Mouse (Mus musculus): ENCODE data around the gene Lat2. TPM values are rescaled to one million over a fixed set of nuclear protein-coding genes. Genes with fewer than 3 reads are reported as not detected.

Lat2 gene
- polyA plus RNA-seq, 1 experiment from 2014 or later = 1.3 TPM

DNA sequence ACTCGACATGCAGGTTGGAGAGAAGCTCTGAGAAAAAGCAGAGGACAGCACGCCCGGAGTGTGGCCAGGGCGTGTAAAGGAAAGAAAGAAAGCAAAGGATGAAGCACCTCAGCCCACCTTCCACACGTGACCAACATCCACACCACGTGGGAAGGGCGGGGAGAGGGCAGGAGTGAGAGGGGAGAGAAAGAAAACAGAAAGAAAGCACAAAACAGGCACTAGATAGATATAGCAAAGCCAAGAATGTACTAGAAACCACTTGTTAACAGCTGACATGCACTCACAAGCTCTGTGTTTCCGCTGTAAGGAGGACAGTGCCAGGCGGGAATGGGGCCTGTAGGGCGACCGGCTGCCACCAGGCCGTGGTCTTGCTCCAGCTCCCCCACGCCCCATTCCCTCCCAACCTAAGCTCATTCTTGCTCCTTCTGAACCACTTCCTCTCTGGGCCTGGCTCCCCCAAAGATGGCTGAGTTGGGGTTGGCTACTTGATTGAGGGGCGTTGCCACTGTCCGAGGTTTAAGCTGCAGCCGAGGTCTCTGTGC, 6.3 kb upstream of the Lat2 start:
- Histone ChIP-seq H3K27ac (replicated peaks; ENCODE audit: low read depth, low read length) (no peak overlapping the region), H3K9ac (ENCODE audit: low read length) (no peak overlapping the region), H3K4me2 (ENCODE audit: low read depth, severe bottlenecking) (no peak overlapping the region), H3K4me3 (ENCODE audit: low read depth, low read length) (no peak overlapping the region), H3K27me3 (ENCODE audit: control insufficient read depth, insufficient read depth, low read length) (no peaks in the 10 kb centered on the region), H3K36me3 (ENCODE audit: control insufficient read depth, insufficient read depth, low read length) (peaks cover 56% of the 10 kb centered on the region), H3K4me1 (ENCODE audit: control insufficient read depth, insufficient read depth, low read length) (no peaks in the 10 kb centered on the region), H3K9me3 (ENCODE audit: control insufficient read depth, low read length) (no peaks in the 10 kb centered on the region)
- WGBS = 94% methylated on average over 16 of the region's 16 CpGs
- ATAC-seq (ENCODE audit: insufficient number of reproducible peaks, low FRiP score, low TSS enrichment, low read depth) (no peak), DNase-seq (ENCODE audit: low spot score) (no peak)

DNA sequence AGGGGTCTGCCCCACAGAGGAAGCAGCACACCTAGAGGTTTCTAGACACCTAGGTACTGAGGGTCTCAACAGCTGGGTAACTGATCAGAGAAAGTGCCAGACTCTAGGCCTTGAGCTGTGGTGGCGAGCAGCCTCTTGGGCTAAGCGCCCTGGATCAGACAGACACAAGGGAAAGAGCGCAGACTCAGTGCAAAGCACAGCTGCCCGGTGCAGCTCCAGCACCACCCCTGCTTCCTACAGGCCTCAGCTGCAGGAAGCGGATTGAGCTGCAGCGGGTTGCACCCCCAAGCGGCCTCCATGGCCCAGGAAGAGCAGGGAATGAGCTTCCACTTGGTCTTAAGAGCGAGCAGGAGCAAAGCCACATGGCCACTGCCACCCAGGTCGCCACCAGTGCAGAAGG, 5.6 kb upstream of the Lat2 start:
- ATAC-seq (ENCODE audit: insufficient number of reproducible peaks, low FRiP score, low TSS enrichment, low read depth) (no peak), DNase-seq (ENCODE audit: low spot score) (no peak)
- peaks cover 50% of the 10 kb centered on the region for H3K36me3 ChIP-seq (ENCODE audit: control insufficient read depth, insufficient read depth, low read length)
- H3K4me1 ChIP-seq (ENCODE audit: control insufficient read depth, insufficient read depth, low read length) = no peaks in the 10 kb centered on the region
- 94% methylated on average over 9 of the region's 9 CpGs for WGBS
- no peak overlapping the region for H3K4me3 ChIP-seq (ENCODE audit: low read depth, low read length)
- no peak overlapping the region for H3K4me2 ChIP-seq (ENCODE audit: low read depth, severe bottlenecking)
- H3K27me3 ChIP-seq (ENCODE audit: control insufficient read depth, insufficient read depth, low read length) = no peaks in the 10 kb centered on the region
- H3K27ac ChIP-seq (replicated peaks; ENCODE audit: low read depth, low read length) = no peak overlapping the region
- H3K9ac ChIP-seq (ENCODE audit: low read length) = no peak overlapping the region
- H3K9me3 ChIP-seq (ENCODE audit: control insufficient read depth, low read length) = no peaks in the 10 kb centered on the region

DNA sequence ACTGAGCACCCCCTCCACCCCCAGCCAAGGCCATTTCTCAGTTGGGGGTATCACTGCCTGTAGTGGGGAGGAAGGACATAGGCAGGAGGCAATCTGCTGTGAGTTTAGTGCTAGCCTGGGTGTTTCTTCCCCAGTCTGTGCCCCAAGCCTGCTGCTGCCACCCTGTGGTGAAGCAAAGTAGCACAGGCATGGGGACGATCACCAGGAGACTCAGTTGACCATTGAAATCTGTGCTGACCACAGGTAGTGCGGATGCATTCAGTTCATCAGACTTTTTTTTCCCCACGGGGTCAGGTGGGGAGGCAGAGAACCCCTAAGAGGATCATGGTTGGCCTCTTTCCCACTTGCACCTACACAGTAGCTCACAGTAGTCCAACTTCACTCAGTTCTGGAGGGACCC, 2.2 kb upstream of the Lat2 start:
- H3K4me1 ChIP-seq (ENCODE audit: control insufficient read depth, insufficient read depth, low read length) = no peaks in the 10 kb centered on the region
- WGBS = 71% methylated on average over 3 of the region's 3 CpGs

DNA sequence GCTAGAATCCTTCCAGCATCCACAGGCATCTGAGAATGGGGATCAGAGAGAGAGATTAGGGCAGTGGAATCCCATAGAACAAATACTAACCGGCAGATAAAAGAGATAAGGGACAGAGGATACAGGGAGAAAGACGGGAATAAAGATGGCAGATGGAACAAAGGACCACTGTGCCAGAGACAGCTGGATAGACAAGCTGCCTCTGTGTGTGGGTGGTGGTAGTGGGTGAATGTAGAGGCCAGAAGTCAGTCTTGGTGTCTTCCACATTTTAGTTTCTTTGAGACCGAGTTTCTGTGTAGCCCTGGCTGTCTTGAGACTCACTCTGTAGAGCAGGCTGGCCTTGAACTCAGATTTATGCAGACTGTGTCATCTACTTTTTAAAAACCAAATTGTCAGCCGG, 955 bp upstream of the Lat2 start:
- no peak overlapping the region for H3K27ac ChIP-seq (replicated peaks; ENCODE audit: low read depth, low read length)
- 90% methylated on average over 4 of the region's 4 CpGs for WGBS
- H3K4me3 ChIP-seq (ENCODE audit: low read depth, low read length) = no peak overlapping the region
- H3K36me3 ChIP-seq (ENCODE audit: control insufficient read depth, insufficient read depth, low read length) = peaks cover 24% of the 10 kb centered on the region
- H3K9me3 ChIP-seq (ENCODE audit: control insufficient read depth, low read length) = no peaks in the 10 kb centered on the region
- H3K4me2 ChIP-seq (ENCODE audit: low read depth, severe bottlenecking) = no peak overlapping the region
- no peak for ATAC-seq (ENCODE audit: insufficient number of reproducible peaks, low FRiP score, low TSS enrichment, low read depth)
- no peaks in the 10 kb centered on the region for H3K4me1 ChIP-seq (ENCODE audit: control insufficient read depth, insufficient read depth, low read length)
- H3K27me3 ChIP-seq (ENCODE audit: control insufficient read depth, insufficient read depth, low read length) = no peaks in the 10 kb centered on the region
- H3K9ac ChIP-seq (ENCODE audit: low read length) = no peak overlapping the region
- DNase-seq (ENCODE audit: low spot score) = no peak

More for the DNA sequence above, 2.2 kb upstream of the Lat2 start:
- Histone ChIP-seq H3K36me3 (ENCODE audit: control insufficient read depth, insufficient read depth, low read length) (peaks cover 36% of the 10 kb centered on the region), H3K9ac (ENCODE audit: low read length) (no peak overlapping the region), H3K4me2 (ENCODE audit: low read depth, severe bottlenecking) (no peak overlapping the region), H3K27me3 (ENCODE audit: control insufficient read depth, insufficient read depth, low read length) (no peaks in the 10 kb centered on the region), H3K9me3 (ENCODE audit: control insufficient read depth, low read length) (no peaks in the 10 kb centered on the region), H3K27ac (replicated peaks; ENCODE audit: low read depth, low read length) (no peak overlapping the region), H3K4me3 (ENCODE audit: low read depth, low read length) (no peak overlapping the region)
- peak; percentile 63 for DNase-seq (ENCODE audit: low spot score)
- ATAC-seq (ENCODE audit: insufficient number of reproducible peaks, low FRiP score, low TSS enrichment, low read depth) = no peak

DNA sequence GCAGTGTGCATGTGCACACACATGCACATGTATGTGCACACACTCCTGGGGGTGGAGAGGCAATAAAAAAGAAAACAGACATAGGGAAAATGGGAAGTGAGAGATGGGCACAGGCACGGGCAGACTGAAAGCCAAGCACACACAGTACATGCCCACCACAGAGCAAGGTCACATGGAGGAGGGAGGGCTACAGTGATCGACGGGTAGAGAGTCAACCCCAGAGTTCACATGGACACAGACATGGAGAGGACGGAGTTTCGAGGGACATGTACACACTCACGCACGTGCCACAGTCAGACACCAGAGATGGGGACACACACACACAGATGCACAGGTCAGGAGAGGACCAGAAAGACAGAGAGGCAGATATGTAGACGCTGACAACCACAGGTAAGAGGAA, 555 bp upstream of the Lat2 start:
- ATAC-seq (ENCODE audit: insufficient number of reproducible peaks, low FRiP score, low TSS enrichment, low read depth) (no peak), DNase-seq (ENCODE audit: low spot score) (no peak)
- Histone ChIP-seq H3K4me1 (ENCODE audit: control insufficient read depth, insufficient read depth, low read length) (no peaks in the 10 kb centered on the region), H3K4me3 (ENCODE audit: low read depth, low read length) (no peak overlapping the region), H3K9ac (ENCODE audit: low read length) (no peak overlapping the region), H3K4me2 (ENCODE audit: low read depth, severe bottlenecking) (no peak overlapping the region), H3K36me3 (ENCODE audit: control insufficient read depth, insufficient read depth, low read length) (peaks cover 20% of the 10 kb centered on the region), H3K9me3 (ENCODE audit: control insufficient read depth, low read length) (no peaks in the 10 kb centered on the region), H3K27ac (replicated peaks; ENCODE audit: low read depth, low read length) (no peak overlapping the region), H3K27me3 (ENCODE audit: control insufficient read depth, insufficient read depth, low read length) (no peaks in the 10 kb centered on the region)
- 88% methylated on average over 8 of the region's 8 CpGs for WGBS

DNA sequence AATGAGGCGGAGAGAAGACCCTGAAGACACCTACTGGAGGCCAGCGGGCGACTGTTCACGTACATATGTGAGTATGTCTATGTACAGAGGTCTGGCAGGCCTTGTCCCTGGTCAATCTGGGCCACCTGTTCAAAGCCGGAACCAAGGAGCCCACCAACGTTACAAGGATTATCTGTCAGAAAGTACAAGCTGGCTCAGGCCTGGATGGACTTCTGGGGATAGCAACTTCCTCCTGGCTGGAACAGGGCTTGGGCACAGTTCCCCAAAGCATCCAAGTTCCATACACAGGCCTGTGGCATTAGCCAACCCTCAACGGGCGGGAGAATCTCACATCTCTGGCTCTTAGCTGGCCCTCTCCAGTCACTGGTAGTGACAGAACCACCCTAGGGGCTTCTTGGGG, 529 bp downstream of the Lat2 start:
- no peak overlapping the region for H3K4me3 ChIP-seq (ENCODE audit: low read depth, low read length)
- WGBS = 92% methylated on average over 8 of the region's 8 CpGs
- no peak overlapping the region for H3K4me2 ChIP-seq (ENCODE audit: low read depth, severe bottlenecking)
- no peak overlapping the region for H3K9ac ChIP-seq (ENCODE audit: low read length)
- no peak overlapping the region for H3K27ac ChIP-seq (replicated peaks; ENCODE audit: low read depth, low read length)
- H3K27me3 ChIP-seq (ENCODE audit: control insufficient read depth, insufficient read depth, low read length) = no peaks in the 10 kb centered on the region
- ATAC-seq (ENCODE audit: insufficient number of reproducible peaks, low FRiP score, low TSS enrichment, low read depth) (no peak), DNase-seq (ENCODE audit: low spot score) (no peak)
- H3K4me1 ChIP-seq (ENCODE audit: control insufficient read depth, insufficient read depth, low read length) = no peaks in the 10 kb centered on the region
- no peaks in the 10 kb centered on the region for H3K9me3 ChIP-seq (ENCODE audit: control insufficient read depth, low read length)
- peaks cover 10% of the 10 kb centered on the region for H3K36me3 ChIP-seq (ENCODE audit: control insufficient read depth, insufficient read depth, low read length)

DNA sequence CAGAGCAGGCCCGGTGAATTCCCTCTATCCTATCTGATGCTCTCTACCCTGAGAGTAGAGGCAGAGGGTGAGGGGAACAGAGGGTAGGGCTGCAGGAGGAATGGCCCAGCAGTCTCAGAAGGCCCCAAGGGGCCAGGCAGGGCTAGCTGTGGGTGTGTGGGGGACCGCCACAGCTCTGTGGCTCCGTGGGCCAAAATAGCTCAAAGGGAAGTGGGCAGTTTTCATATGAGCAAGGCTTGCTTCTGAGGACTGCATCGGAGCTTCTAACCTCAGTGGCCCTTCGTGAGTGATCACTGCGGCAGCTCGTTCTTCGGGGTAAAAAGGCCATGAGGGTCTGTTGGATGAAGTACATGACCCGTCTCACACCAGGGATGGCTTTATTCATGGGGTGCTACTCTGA, 1.1 kb downstream of the Lat2 start:
- Histone ChIP-seq H3K27ac (replicated peaks; ENCODE audit: low read depth, low read length) (no peak overlapping the region), H3K9ac (ENCODE audit: low read length) (no peak overlapping the region)

DNA sequence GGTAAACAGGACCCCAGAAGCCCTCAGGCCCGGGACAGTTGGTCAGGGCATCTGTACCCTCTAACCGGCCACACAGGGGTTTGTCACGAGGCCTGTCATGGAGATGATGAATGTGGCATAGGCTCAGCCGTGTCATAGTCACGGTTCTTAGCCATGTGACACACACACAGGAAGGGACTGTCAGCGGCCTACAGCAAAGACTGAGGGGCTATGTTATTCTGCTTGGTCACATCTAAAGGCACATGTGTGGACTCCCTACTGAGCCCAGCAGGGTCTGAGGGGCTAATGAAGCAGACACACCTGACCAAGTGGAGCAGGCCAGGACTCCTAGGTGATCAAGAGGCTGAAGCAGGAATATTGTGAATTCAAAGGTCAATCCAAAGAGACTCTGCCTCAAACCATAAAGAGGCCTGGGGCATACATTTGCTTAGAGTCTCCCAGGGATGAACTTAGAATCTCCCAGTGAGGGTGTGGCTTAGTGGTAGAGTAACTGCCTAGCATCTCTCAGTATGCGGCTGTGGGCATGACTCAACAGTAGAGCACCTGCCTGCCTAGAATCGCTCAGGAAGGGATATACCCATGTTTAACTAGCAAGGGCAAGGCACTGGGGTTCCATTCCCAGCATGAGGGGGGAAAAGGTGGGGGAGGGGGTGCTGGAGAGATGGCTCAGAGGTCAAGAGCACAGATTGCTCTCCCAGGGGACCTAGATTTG, 2.9 kb downstream of the Lat2 start:
- DNase-seq (ENCODE audit: low spot score) = no peak
- 67% methylated on average over 8 of the region's 8 CpGs for WGBS
- Histone ChIP-seq H3K4me2 (ENCODE audit: low read depth, severe bottlenecking) (no peak overlapping the region), H3K27ac (replicated peaks; ENCODE audit: low read depth, low read length) (no peak overlapping the region), H3K9ac (ENCODE audit: low read length) (no peak overlapping the region), H3K4me1 (ENCODE audit: control insufficient read depth, insufficient read depth, low read length) (no peaks in the 10 kb centered on the region), H3K27me3 (ENCODE audit: control insufficient read depth, insufficient read depth, low read length) (no peaks in the 10 kb centered on the region), H3K9me3 (ENCODE audit: control insufficient read depth, low read length) (no peaks in the 10 kb centered on the region), H3K36me3 (ENCODE audit: control insufficient read depth, insufficient read depth, low read length) (no peaks in the 10 kb centered on the region), H3K4me3 (ENCODE audit: low read depth, low read length) (no peak overlapping the region)
- no peak for ATAC-seq (ENCODE audit: insufficient number of reproducible peaks, low FRiP score, low TSS enrichment, low read depth)

More for the DNA sequence above, 1.1 kb downstream of the Lat2 start:
- no peak overlapping the region for H3K4me2 ChIP-seq (ENCODE audit: low read depth, severe bottlenecking)
- H3K4me3 ChIP-seq (ENCODE audit: low read depth, low read length) = no peak overlapping the region
- 85% methylated on average over 9 of the region's 9 CpGs for WGBS
- no peaks in the 10 kb centered on the region for H3K9me3 ChIP-seq (ENCODE audit: control insufficient read depth, low read length)
- no peaks in the 10 kb centered on the region for H3K4me1 ChIP-seq (ENCODE audit: control insufficient read depth, insufficient read depth, low read length)
- peaks cover 6% of the 10 kb centered on the region; the same call in 1 of the 2 replicates for H3K36me3 ChIP-seq (ENCODE audit: control insufficient read depth, insufficient read depth, low read length)
- H3K27me3 ChIP-seq (ENCODE audit: control insufficient read depth, insufficient read depth, low read length) = no peaks in the 10 kb centered on the region
- DNase-seq (ENCODE audit: low spot score) = no peak
- ATAC-seq (ENCODE audit: insufficient number of reproducible peaks, low FRiP score, low TSS enrichment, low read depth) = no peak
